Mouse (Mus musculus): Measurements from ENCODE around the gene Ing5.
"Not testable (repeated sequence)": the region's sequence is repeated elsewhere in the genome, so short reads cannot be mapped to it uniquely, and the experiment has no call there.

DNA sequence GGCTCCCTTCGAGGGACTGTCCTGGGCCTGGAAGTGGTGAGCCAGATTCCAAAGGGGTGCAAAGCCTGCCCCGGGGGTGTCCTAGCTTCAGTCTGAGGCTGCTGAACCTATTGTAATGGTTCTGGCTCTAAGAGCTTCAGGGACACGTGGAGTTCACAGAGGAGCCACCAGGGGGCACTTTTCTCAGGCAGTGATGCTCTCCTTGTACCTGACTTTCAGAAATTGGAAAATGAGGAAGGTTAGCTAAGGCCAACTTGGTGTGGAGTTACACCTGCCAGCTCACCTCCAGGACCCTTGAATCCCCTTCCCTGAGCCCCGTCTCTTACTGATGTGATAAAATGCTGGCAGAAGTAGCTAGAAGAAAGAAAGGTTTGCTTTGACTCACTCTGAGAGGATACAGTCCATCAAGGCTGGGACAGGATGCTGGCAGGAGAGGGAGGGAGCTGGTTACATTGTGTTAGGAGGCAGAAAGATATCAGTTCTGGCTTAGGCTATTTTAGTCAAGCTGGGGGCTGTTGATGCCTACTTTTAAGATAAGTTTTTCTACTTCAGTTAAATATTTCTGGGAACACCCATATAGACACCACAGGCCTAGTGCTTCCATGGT is 29.1 kb downstream of the Ing5 start:
- TF ChIP-seq CTCF (IDR thresholded peaks at IDR 0.05) = peak; percentile 32
- TF ChIP-seq EP300 (IDR thresholded peaks at IDR 0.05) = not testable (repeated sequence)
